ENCODE assay signal across 8 mouse cellular contexts in genomic region chr2:33746471-33746870, GRCm38 (mm10).
DNase-seq lines count a peak whose midpoint lies in the region; ATAC-seq and TF ChIP-seq lines count a peak whose summit lies in the region.

No protein-coding gene starts in this region.

- ATAC-seq in erythroblast, adult 5-6 weeks (replicated peaks; ENCODE audit: low FRiP score, poor library complexity, severe bottlenecking): peak; percentile 56; the same call in 1 of the 2 replicates
- peak; percentile 50 for ATAC-seq in heart, postnatal 0 days (ENCODE audit: insufficient read depth, low read depth)
- peak; percentile 47; the same call in 1 of the 2 replicates for ATAC-seq in lung, embryonic 15.5 days (ENCODE audit: borderline replicate concordance, extremely low read depth, low FRiP score, low TSS enrichment)

- H3K27me3 ChIP-seq in heart, postnatal 0 days (ENCODE audit: control insufficient read depth, insufficient read depth, low read length): no peaks in the 10 kb centered on the region
- H3K27me3 ChIP-seq in lung, embryonic 15.5 days: no peaks in the 10 kb centered on the region

- DNase-seq in ES-CJ7 (ENCODE audit: low read depth, low spot score): peak; percentile 82
- DNase-seq in brain, embryonic 14.5 days (ENCODE audit: low read depth): peak; percentile 94
- peak; percentile 83 for DNase-seq in heart, postnatal 0 days (ENCODE audit: low spot score)
- DNase-seq in kidney, postnatal 4 days: peak; percentile 79 to 83
- peak; percentile 44 for DNase-seq in ovary, postnatal 10 days (ENCODE audit: low spot score)
- peak; percentile 74 for DNase-seq in thymus, postnatal 14 days

- H3K27ac ChIP-seq in heart, postnatal 0 days (ENCODE audit: low read depth): no peak overlapping the region
- H3K27ac ChIP-seq in lung, embryonic 15.5 days: peak overlapping the region; percentile 39; the same call in 1 of the 2 replicates

- H3K4me3 ChIP-seq in heart, postnatal 0 days (ENCODE audit: low read depth, low read length): no peak overlapping the region
- no peak overlapping the region for H3K4me3 ChIP-seq in lung, embryonic 15.5 days

- TF ChIP-seq POLR2A in brain, embryonic 14.5 days (IDR thresholded peaks at IDR 0.05; ENCODE audit: borderline replicate concordance, extremely low read depth, insufficient read depth, insufficient read length, poor library complexity, severe bottlenecking): no peak

- H3K9me3 ChIP-seq in heart, postnatal 0 days (replicated peaks; ENCODE audit: control insufficient read depth, low read length): no peaks in the 10 kb centered on the region
- no peaks in the 10 kb centered on the region for H3K9me3 ChIP-seq in lung, embryonic 15.5 days

- H3K4me2 ChIP-seq in heart, postnatal 0 days (ENCODE audit: low read depth, low read length): no peak overlapping the region
- no peak overlapping the region for H3K4me2 ChIP-seq in lung, embryonic 15.5 days

- WGBS in heart, postnatal 0 days: 4% methylated on average over 5 of the region's 5 CpGs
- 6% methylated on average over 5 of the region's 5 CpGs for WGBS in lung, embryonic 15.5 days

- peaks cover 17% of the 10 kb centered on the region; the same call in 1 of the 2 replicates for H3K36me3 ChIP-seq in heart, postnatal 0 days (replicated peaks; ENCODE audit: control insufficient read depth, insufficient read depth, low read length)
- peaks cover 7% of the 10 kb centered on the region for H3K36me3 ChIP-seq in lung, embryonic 15.5 days

- H3K9ac ChIP-seq in heart, postnatal 0 days (replicated peaks; ENCODE audit: low read depth, low read length): no peak overlapping the region
- no peak overlapping the region for H3K9ac ChIP-seq in lung, embryonic 15.5 days

- no peaks in the 10 kb centered on the region for H3K4me1 ChIP-seq in heart, postnatal 0 days (ENCODE audit: control insufficient read depth, insufficient read depth)
- H3K4me1 ChIP-seq in lung, embryonic 15.5 days: peaks cover 6% of the 10 kb centered on the region

- TF ChIP-seq CTCF in brain, embryonic 14.5 days (IDR thresholded peaks at IDR 0.05; ENCODE audit: borderline replicate concordance, extremely low read depth, insufficient read depth, insufficient read length): peak; percentile 89; the same call in 1 of the 2 replicates
- peak; percentile 97 for TF ChIP-seq CTCF in heart, postnatal 0 days (IDR thresholded peaks at IDR 0.05; ENCODE audit: low read depth)

- TF ChIP-seq EP300 in heart, postnatal 0 days (IDR thresholded peaks at IDR 0.05; ENCODE audit: low read depth): no peak; the same call in 1 of the 2 replicates

Comparison
In these comparisons a context has a peak if more than half of its experiments do, and no peak if none do; other contexts are left out.
1. DNase-seq: peak in every context shown above with its lines; median percentile 94 in brain, embryonic 14.5 days; 83 in heart, postnatal 0 days; 82 in ES-CJ7; 81 in kidney, postnatal 4 days; 74 in thymus, postnatal 14 days; 44 in ovary, postnatal 10 days.